Mouse (Mus musculus) ES-Bruce4 (cell line): Measurements from ENCODE around the gene Pex6. TPM values are rescaled to one million over a fixed set of nuclear protein-coding genes. Genes with fewer than 3 reads are reported as not detected.

Experiments used
- H3K27ac ChIP-seq: 2 replicates; pipeline ENCODE4 v1.5.1; 2012; ENCODE audit warnings: low read length, inconsistent platforms; ENCODE audit not compliant: insufficient read depth
- H3K27me3 ChIP-seq: 2 replicates; pipeline ENCODE4 v1.6.1; 2012; ENCODE audit warnings: mild to moderate bottlenecking, low read length, inconsistent platforms; ENCODE audit not compliant: control insufficient read depth, poor library complexity, insufficient read depth, severe bottlenecking
- H3K36me3 ChIP-seq: 2 replicates; pipeline ENCODE4 v1.6.1; 2012; ENCODE audit warnings: inconsistent platforms, mild to moderate bottlenecking, low read length, moderate library complexity; ENCODE audit not compliant: control insufficient read depth, poor library complexity, insufficient read depth, severe bottlenecking
- H3K4me1 ChIP-seq: one replicate; pipeline ENCODE4 v1.8.1; 2011; ENCODE audit warnings: low read length; ENCODE audit not compliant: control insufficient read depth, insufficient read depth
- H3K4me3 ChIP-seq: 2 replicates; pipeline ENCODE4 v1.5.1; 2011; ENCODE audit warnings: low read depth, mild to moderate bottlenecking, low read length
- H3K9ac ChIP-seq: 2 replicates; pipeline ENCODE4 v1.6.1; 2012; ENCODE audit warnings: low read depth, mild to moderate bottlenecking, inconsistent platforms; ENCODE audit not compliant: poor library complexity, severe bottlenecking
- H3K9me3 ChIP-seq: replicated peaks from 2 replicates; pipeline ENCODE4 v1.6.1; 2012; ENCODE audit warnings: mild to moderate bottlenecking, low read length, inconsistent platforms; ENCODE audit not compliant: control insufficient read depth, poor library complexity, insufficient read depth, severe bottlenecking
- CTCF ChIP-seq: IDR thresholded peaks from one replicate; pipeline ENCODE4 v1.8.1; 2011; ENCODE audit warnings: low read depth, low read length
- EP300 ChIP-seq: IDR thresholded peaks from 2 replicates; pipeline ENCODE4 v1.6.1; 2011; ENCODE audit warnings: low read depth, low read length; ENCODE audit not compliant: insufficient read depth
- POLR2A ChIP-seq: IDR thresholded peaks from one replicate; pipeline ENCODE4 v1.8.1; 2011; ENCODE audit warnings: low read length; ENCODE audit not compliant: insufficient read depth
- polyA plus RNA-seq: library from polyadenylated mRNA; stranded (reverse); fragments of >200 nt; gene quantifications from 2 replicates; pipeline ENCODE4 v1.2.4, GENCODE M21; 2011; ENCODE audit warnings: low read depth; ENCODE audit not compliant: missing spikeins, insufficient read depth, insufficient read length

The Pex6 gene
- polyA plus RNA-seq, 1 experiment: 13.4 TPM

GRCm38 (mm10) chr17:46741305-46741704, 30.0 kb downstream of the Pex6 start:
- Histone ChIP-seq H3K36me3 (peaks cover 7% of the 10 kb centered on the region; the same call in 1 of the 2 replicates), H3K4me1 (no peaks in the 10 kb centered on the region), H3K27me3 (no peaks in the 10 kb centered on the region), H3K27ac (no peak overlapping the region), H3K9me3 (no peaks in the 10 kb centered on the region), H3K4me3 (no peak overlapping the region), H3K9ac (no peak overlapping the region)
- TF ChIP-seq POLR2A: no peak
- TF ChIP-seq EP300: no peak
- no peak for TF ChIP-seq CTCF

- Histone ChIP-seq H3K36me3 (peaks cover 11% of the 10 kb centered on the region), H3K27me3 (no peaks in the 10 kb centered on the region), H3K9ac (no peak overlapping the region), H3K9me3 (no peaks in the 10 kb centered on the region), H3K4me3 (no peak overlapping the region), H3K4me1 (no peaks in the 10 kb centered on the region), H3K27ac (no peak overlapping the region)
- no peak for TF ChIP-seq CTCF
- TF ChIP-seq POLR2A: no peak
- TF ChIP-seq EP300: no peak
Measured at GRCm38 (mm10) chr17:46742986-46743385, 31.7 kb downstream of the Pex6 start.

- Histone ChIP-seq H3K4me3 (no peak overlapping the region), H3K36me3 (peaks cover 11% of the 10 kb centered on the region)
- TF ChIP-seq CTCF (no peak), EP300 (no peak), POLR2A (no peak)
Measured at GRCm38 (mm10) chr17:46745506-46745905, 34.2 kb downstream of the Pex6 start.

GRCm38 (mm10) chr17:46747234-46747633, 36.0 kb downstream of the Pex6 start:
- H3K4me1 ChIP-seq: no peaks in the 10 kb centered on the region
- no peak overlapping the region for H3K4me3 ChIP-seq
- no peak overlapping the region for H3K9ac ChIP-seq
- no peaks in the 10 kb centered on the region for H3K27me3 ChIP-seq
- H3K27ac ChIP-seq: no peak overlapping the region
- peaks cover 11% of the 10 kb centered on the region for H3K36me3 ChIP-seq
- no peak for TF ChIP-seq POLR2A
- TF ChIP-seq CTCF: no peak
- no peak for TF ChIP-seq EP300
- no peaks in the 10 kb centered on the region for H3K9me3 ChIP-seq

More at GRCm38 (mm10) chr17:46745506-46745905, 34.2 kb downstream of the Pex6 start:
- Histone ChIP-seq H3K4me1 (no peaks in the 10 kb centered on the region), H3K9ac (no peak overlapping the region), H3K27ac (no peak overlapping the region), H3K9me3 (no peaks in the 10 kb centered on the region), H3K27me3 (no peaks in the 10 kb centered on the region)

GRCm38 (mm10) chr17:46747806-46748205, 36.5 kb downstream of the Pex6 start:
- H3K9me3 ChIP-seq: no peaks in the 10 kb centered on the region
- H3K27me3 ChIP-seq: no peaks in the 10 kb centered on the region
- H3K4me3 ChIP-seq: no peak overlapping the region
- H3K4me1 ChIP-seq: no peaks in the 10 kb centered on the region
- no peak overlapping the region for H3K9ac ChIP-seq
- H3K27ac ChIP-seq: no peak overlapping the region
- no peak for TF ChIP-seq CTCF
- no peak for TF ChIP-seq POLR2A
- no peak for TF ChIP-seq EP300
- H3K36me3 ChIP-seq: peaks cover 11% of the 10 kb centered on the region

GRCm38 (mm10) chr17:46749282-46749681, 38.0 kb downstream of the Pex6 start:
- no peak overlapping the region for H3K9ac ChIP-seq
- no peaks in the 10 kb centered on the region for H3K9me3 ChIP-seq

More at GRCm38 (mm10) chr17:46749282-46749681, 38.0 kb downstream of the Pex6 start:
- Histone ChIP-seq H3K36me3 (peaks cover 11% of the 10 kb centered on the region), H3K4me3 (no peak overlapping the region), H3K27ac (no peak overlapping the region), H3K27me3 (no peaks in the 10 kb centered on the region), H3K4me1 (no peaks in the 10 kb centered on the region)
- no peak for TF ChIP-seq POLR2A
- TF ChIP-seq EP300: no peak
- TF ChIP-seq CTCF: no peak
